Mouse (Mus musculus): ENCODE results near the gene Rhov. TPM values are rescaled to one million over a fixed set of nuclear protein-coding genes. Genes with fewer than 3 reads are reported as not detected.

The Rhov gene
- total RNA-seq, 2 experiments from 2014 or later, result 9.8 to 11.1 TPM

DNA sequence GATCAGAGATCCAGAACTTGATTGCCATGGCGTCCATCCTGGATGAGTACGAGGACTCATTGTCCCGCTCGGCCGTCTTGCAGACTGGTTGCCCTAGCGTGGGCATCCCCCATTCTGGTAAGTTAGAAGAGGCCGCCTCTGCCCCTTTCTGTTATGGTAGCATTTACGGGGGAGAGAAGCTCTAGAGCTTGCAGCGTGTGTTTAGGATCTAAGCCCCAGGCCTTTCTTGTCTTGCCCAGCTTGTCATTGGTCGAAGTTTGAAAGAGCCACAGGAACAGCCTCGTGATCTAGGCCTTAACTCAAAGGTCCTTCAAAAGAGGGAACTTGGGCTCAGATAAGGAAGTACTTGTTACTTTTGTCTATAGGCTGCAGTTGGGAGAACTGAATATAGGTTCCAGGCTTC lies 17.9 kb upstream of the Rhov start:
- intact Hi-C loops (cut with DNase I), result loop anchor here (2.0 to 5.0 kb wide), 2 partner anchors 80 to 257 kb away; partner anchors contain the start of genes Dnajc17, Rpusd2 and Zfyve19
- H3K4me3 ChIP-seq, result peak overlapping the region; percentile 87
- DNase-seq (ENCODE audit: extremely low spot score in 1 of 2, low spot score in 2 of 2), result no peak

DNA sequence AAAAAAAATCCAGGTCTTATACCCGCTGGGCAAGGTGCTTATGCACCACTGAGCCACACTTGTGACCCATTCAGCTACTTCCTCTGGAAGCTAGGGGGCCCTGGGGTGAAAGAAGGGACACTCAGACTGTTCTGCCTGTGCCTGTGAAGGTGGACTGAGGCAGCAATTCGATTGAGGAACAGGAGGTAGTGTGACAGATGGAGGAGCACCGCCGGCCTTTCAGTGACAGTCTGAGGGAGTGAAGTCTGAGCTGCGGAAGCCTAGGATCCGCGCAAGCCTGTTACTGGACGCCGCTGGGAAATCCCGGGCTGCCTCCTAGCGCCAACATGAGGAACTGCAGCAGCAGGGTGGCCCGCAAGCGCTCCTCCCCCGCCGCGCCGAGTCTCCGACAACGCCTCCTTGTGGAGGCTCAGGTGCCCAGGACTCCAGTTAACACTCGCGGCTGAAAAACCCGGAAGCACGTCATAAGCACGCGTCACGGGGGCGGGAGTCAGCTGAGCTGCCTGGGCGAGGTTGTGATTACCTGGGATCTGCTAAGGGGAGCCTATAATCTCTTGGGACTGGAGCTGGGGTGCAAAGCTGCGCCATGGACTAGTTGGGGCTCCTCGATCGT lies 17.3 kb upstream of the Rhov start, which contains the start of gene Vps18:
TSS of gene Vps18 (plus strand) at position 471 of the 613 bp plus-strand sequence.
- H3K4me3 ChIP-seq, result peak within 1 kb of the TSS; percentile 87
- intact Hi-C loops (cut with DNase I), result loop anchor here (1.0 to 5.0 kb wide), 5 partner anchors 37 to 256 kb away; partner anchors contain the start of genes Dnajc17, Ino80, Rad51 and Rpusd2
- peak; percentile 98 to 100 for DNase-seq (ENCODE audit: extremely low spot score in 1 of 2, low spot score in 2 of 2)

More for the DNA sequence above, 17.9 kb upstream of the Rhov start:
- H3K27ac ChIP-seq, result peak overlapping the region; percentile 85
- TF ChIP-seq CTCF (IDR thresholded peaks at IDR 0.05), result no peak

DNA sequence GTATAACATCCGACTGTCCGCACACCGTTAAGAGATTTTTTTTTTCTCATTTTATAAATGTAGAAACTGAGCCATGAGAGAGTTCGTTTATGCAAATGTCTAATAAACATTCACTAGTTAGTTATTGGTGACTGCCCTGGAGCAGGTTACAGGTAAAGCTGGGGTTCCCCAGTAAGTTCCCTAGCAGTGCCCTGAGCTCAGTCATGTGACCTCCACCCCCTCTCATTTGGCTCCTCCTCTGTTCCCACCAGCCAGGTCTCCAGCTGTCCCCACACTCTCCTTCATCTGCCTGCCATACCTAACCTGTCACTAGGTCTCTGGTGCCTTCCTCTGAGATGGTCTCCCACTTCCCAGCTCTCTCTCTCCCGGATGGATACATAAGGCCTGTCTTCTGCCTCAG lies 16.3 kb upstream of the Rhov start:
- no peak for TF ChIP-seq CTCF (IDR thresholded peaks at IDR 0.05)
- DNase-seq (ENCODE audit: extremely low spot score in 1 of 2, low spot score in 2 of 2), result no peak
- intact Hi-C loops (cut with DNase I), result loop anchor here (5.0 kb wide), 1 partner anchor 255 kb away; the partner anchor contains the start of gene Rpusd2
- Histone ChIP-seq H3K4me3 (no peak overlapping the region), H3K27ac (no peak overlapping the region)

More for the DNA sequence above, 17.3 kb upstream of the Rhov start, which contains the start of gene Vps18:
- peak within 1 kb of the TSS; percentile 85 for H3K27ac ChIP-seq
- peak; percentile 100 for TF ChIP-seq CTCF (IDR thresholded peaks at IDR 0.05)

DNA sequence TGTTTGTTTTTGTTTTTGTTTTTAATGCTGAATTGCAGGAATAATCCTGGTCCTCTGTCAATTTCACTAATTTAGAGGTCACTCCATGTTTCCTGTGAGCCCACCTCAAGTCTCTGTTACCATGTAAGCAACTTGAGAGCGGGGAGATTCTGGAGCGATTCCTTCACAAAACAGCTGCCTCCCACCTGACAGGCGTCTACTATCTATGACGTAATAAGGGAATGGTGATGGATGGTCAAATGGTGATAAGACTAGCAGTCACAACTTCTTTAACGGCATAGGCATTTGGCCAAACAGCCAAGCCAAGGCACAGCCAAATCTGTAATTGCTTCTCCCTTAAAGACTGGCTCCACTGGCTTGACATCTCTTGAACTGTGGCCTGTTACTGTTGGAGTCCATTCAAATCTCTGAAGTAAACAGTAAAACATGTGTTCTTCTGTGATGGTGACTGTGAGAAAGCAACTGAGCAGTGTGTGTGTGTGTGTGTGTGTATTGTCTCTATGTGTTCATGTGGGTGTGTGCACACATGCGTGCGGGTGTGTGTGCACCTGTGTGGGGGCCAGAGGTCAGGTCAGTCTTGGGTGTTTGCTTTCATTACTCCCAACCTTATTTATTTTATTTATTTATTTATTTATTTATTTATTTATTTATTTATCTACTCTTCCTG lies 11.0 kb upstream of the Rhov start:
- no peak for DNase-seq (ENCODE audit: extremely low spot score in 1 of 2, low spot score in 2 of 2)
- no peak for TF ChIP-seq CTCF (IDR thresholded peaks at IDR 0.05)
- H3K4me3 ChIP-seq, result no peak overlapping the region
- no peak overlapping the region for H3K27ac ChIP-seq
- intact Hi-C loops (cut with DNase I), result no loop called here

DNA sequence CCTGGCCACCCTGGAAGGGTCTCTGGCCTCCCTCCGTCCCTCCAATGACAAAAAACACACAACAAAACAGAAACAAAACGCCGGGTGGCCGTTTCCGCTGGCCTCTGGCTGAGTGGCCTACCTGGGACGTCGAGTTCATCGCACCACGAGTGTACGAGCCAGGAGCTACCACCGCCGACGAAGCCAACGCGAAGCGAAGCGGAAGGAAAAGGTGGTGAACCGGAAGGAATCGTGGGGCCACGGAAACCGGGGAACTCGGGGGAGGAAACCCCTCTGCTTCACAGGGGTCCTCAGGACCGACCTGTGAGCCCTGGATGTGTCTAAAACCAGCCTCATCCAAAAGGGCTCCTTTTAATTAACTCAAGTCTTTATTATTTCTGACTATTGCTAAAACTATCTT lies 6.7 kb upstream of the Rhov start:
- intact Hi-C loops (cut with DNase I), result no loop called here
- H3K27ac ChIP-seq, result no peak overlapping the region
- no peak for TF ChIP-seq CTCF (IDR thresholded peaks at IDR 0.05)

GRCm38 (mm10) chr2:119276926-119277325 lies 5.9 kb upstream of the Rhov start:
- intact Hi-C loops (cut with DNase I), result no loop called here
- no peak overlapping the region for H3K4me3 ChIP-seq
- H3K27ac ChIP-seq, result no peak overlapping the region
- TF ChIP-seq CTCF (IDR thresholded peaks at IDR 0.05), result no peak
- no peak for DNase-seq (ENCODE audit: extremely low spot score in 1 of 2, low spot score in 2 of 2)

More for the DNA sequence above, 6.7 kb upstream of the Rhov start:
- DNase-seq (ENCODE audit: extremely low spot score in 1 of 2, low spot score in 2 of 2), result no peak
- H3K4me3 ChIP-seq, result no peak overlapping the region

- H3K4me3 ChIP-seq, result no peak overlapping the region
- intact Hi-C loops (cut with DNase I), result no loop called here
- no peak for TF ChIP-seq CTCF (IDR thresholded peaks at IDR 0.05)
- H3K27ac ChIP-seq, result no peak overlapping the region
- DNase-seq (ENCODE audit: extremely low spot score in 1 of 2, low spot score in 2 of 2), result no peak
Observed at GRCm38 (mm10) chr2:119274126-119274525, 3.1 kb upstream of the Rhov start.

DNA sequence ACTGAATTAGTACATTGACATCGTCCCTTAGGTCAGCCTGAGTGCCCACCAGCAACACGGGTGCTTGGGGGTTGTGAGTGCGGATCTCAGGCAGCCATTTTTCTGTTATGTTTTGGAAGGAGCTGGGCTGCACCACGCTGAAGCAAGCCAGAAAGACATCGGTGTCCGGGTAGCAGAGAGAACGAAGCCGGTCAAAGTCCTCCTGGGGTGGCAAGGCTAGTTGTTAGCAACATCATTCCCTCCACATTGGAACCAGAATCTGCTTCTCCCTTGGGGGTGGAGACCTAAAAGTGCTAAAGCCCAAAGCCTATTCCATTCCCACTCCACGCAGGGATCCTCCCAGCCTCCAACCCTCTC lies 808 bp downstream of the Rhov start:
- intact Hi-C loops (cut with DNase I), result no loop called here
- DNase-seq (ENCODE audit: extremely low spot score in 1 of 2, low spot score in 2 of 2), result no peak
- peak overlapping the region; percentile 73 for H3K4me3 ChIP-seq
- no peak for TF ChIP-seq CTCF (IDR thresholded peaks at IDR 0.05)
- H3K27ac ChIP-seq, result peak overlapping the region; percentile 84; the same call in 1 of the 2 replicates

DNA sequence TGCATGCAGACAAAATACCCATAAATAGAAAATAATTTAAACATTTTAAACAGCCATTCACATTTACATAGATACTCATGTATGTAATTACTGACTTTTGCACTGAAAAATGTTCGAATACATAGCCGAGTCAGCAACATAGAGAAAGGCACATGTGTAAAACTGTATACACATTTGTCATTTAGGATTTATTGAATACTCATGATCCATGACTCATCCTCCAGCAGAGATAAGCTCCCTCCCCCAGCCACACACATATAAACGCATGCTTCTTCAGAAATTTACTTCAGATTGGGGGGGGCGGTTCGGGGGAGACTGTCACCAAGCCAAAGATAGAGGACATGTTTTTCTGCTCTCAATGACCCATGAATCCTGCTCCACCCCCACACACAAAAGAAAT lies 7.3 kb downstream of the Rhov start:
- no peak overlapping the region for H3K4me3 ChIP-seq
- no peak overlapping the region for H3K27ac ChIP-seq
- no peak for DNase-seq (ENCODE audit: extremely low spot score in 1 of 2, low spot score in 2 of 2)
- intact Hi-C loops (cut with DNase I), result no loop called here
- no peak for TF ChIP-seq CTCF (IDR thresholded peaks at IDR 0.05)

GRCm38 (mm10) chr2:119262978-119263377 lies 8.1 kb downstream of the Rhov start:
- TF ChIP-seq CTCF (IDR thresholded peaks at IDR 0.05), result no peak
- DNase-seq (ENCODE audit: extremely low spot score in 1 of 2, low spot score in 2 of 2), result no peak
- intact Hi-C loops (cut with DNase I), result no loop called here
- Histone ChIP-seq H3K27ac (no peak overlapping the region), H3K4me3 (no peak overlapping the region)

DNA sequence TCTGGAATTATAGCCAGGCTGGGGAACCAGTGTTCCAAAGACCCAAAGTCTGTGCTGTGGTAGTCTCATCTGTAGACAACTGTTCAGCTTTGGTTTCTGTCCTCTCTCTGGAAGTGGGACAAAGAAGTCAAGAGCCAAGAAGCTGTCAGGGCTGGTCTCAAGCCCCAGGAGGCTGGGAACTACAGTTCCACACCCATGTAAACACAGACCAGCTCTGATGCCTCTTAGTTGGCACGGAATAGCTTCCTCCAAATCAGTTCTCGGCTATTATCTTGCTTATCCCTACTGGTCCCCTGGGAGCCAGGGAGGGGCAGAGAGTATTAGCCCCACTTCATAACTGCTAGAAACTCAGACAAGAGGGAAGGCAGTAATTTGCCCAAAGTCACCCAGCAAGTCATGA lies 9.7 kb downstream of the Rhov start:
- intact Hi-C loops (cut with DNase I), result no loop called here
- no peak for TF ChIP-seq CTCF (IDR thresholded peaks at IDR 0.05)
- H3K27ac ChIP-seq, result no peak overlapping the region
- no peak overlapping the region for H3K4me3 ChIP-seq
- DNase-seq (ENCODE audit: extremely low spot score in 1 of 2, low spot score in 2 of 2), result no peak

GRCm38 (mm10) chr2:119260518-119260917 lies 10.6 kb downstream of the Rhov start:
- Histone ChIP-seq H3K4me3 (no peak overlapping the region), H3K27ac (no peak overlapping the region)
- intact Hi-C loops (cut with DNase I), result no loop called here
- no peak for TF ChIP-seq CTCF (IDR thresholded peaks at IDR 0.05)
- no peak for DNase-seq (ENCODE audit: extremely low spot score in 1 of 2, low spot score in 2 of 2)

All from left cerebral cortex, adult 2 months (tissue).